Mouse (Mus musculus) liver, postnatal 0 days (tissue): ENCODE results near the gene Cyp27b1. TPM values are rescaled to one million over a fixed set of nuclear protein-coding genes. Genes with fewer than 3 reads are reported as not detected.

ENCODE experiments used
- ATAC-seq: fragments of 200-750 bp; cut with Nextera tagmentation; 2 replicates; pipeline ENCODE4 v1.8.0; 2017; ENCODE audit warnings: mild to moderate bottlenecking, moderate library complexity
- DNase-seq: peaks from one replicate; pipeline ENCODE4 v3.0.0-alpha.2; 2016
- H3K27ac ChIP-seq: fragments of 300-500 bp; sonication (generic); 2 replicates; pipeline ENCODE4 v1.5.1; 2014; ENCODE audit warnings: antibody characterized with exemption, moderate library complexity, mild to moderate bottlenecking, low read depth
- H3K27me3 ChIP-seq: fragments of 300-500 bp; sonication (generic); 2 replicates; pipeline ENCODE4 v1.6.1; 2014; ENCODE audit warnings: low read length, control low read depth, mixed read lengths; ENCODE audit not compliant: insufficient read depth
- H3K36me3 ChIP-seq: fragments of 300-500 bp; sonication (generic); replicated peaks from 2 replicates; pipeline ENCODE4 v1.6.1; 2014; ENCODE audit warnings: mild to moderate bottlenecking, control low read depth, low read length, moderate library complexity, mixed read lengths; ENCODE audit not compliant: insufficient read depth
- H3K4me1 ChIP-seq: fragments of 300-500 bp; sonication (generic); 2 replicates; pipeline ENCODE4 v1.6.1; 2014; ENCODE audit warnings: antibody characterized with exemption, mild to moderate bottlenecking, control low read depth; ENCODE audit not compliant: insufficient read depth
- H3K4me2 ChIP-seq: fragments of 300-500 bp; sonication (generic); 2 replicates; pipeline ENCODE4 v1.6.1; 2014; ENCODE audit warnings: low read depth, mild to moderate bottlenecking, low read length, moderate library complexity, mixed read lengths
- H3K4me3 ChIP-seq: fragments of 300-500 bp; sonication (generic); 2 replicates; pipeline ENCODE4 v1.5.1; 2014; ENCODE audit warnings: low read depth, low read length
- H3K9ac ChIP-seq: fragments of 300-500 bp; sonication (generic); replicated peaks from 2 replicates; pipeline ENCODE4 v1.6.1; 2014; ENCODE audit warnings: mild to moderate bottlenecking, moderate library complexity
- H3K9me3 ChIP-seq: fragments of 300-500 bp; sonication (generic); 2 replicates; pipeline ENCODE4 v1.6.1; 2016; ENCODE audit warnings: mild to moderate bottlenecking, control low read depth, low read length, mixed read lengths
- CTCF ChIP-seq: sonication (generic); IDR thresholded peaks from 2 replicates; pipeline ENCODE4 v1.5.1; 2016; ENCODE audit warnings: antibody characterized with exemption, low read depth
- EP300 ChIP-seq: IDR thresholded peaks from 2 replicates; pipeline ENCODE4 v1.6.1; 2016; ENCODE audit warnings: antibody characterized with exemption, low read depth, mild to moderate bottlenecking
- WGBS: fragments of 180-500 bp; shearing (Covaris S2); extraction: QIAGEN DNeasy Blood & Tissue Kit; methylation state at CpG from one replicate; pipeline ENCODE4 v1.1.7; 2014; ENCODE audit not compliant: insufficient replicate concordance; 5-methylcytosine and 5-hydroxymethylcytosine counted together
- polyA plus RNA-seq: library from polyadenylated mRNA; unstranded; fragments of >200 nt; fragmentation: Nextera tagmentation; extraction: Ambion mirVana; gene quantifications from 2 replicates; pipeline ENCODE4 v1.2.1, GENCODE M21; 2015

The Cyp27b1 gene
- polyA plus RNA-seq, 1 experiment from 2014 or later = not detected

DNA sequence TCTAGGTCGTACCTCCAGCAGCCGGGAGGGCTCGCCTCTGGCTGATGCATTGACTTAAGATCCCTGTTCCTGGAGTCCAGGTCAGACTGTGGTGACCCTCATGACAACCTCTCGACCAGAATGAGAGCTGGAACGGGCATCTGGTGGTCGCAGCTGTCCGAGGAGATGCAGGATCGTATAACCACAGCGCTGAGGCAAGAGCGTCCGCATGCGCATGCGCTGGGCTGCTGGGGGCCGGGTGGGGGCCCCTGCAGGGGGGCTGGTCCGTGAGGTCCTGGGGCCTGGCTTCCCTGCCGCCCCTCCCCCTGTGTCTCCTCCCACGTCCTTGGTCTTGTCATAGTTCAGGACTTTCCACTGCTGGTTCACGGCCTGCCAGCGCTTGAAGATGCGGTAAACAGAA lies 8.4 kb downstream of the Cyp27b1 start:
- TF ChIP-seq EP300 (no peak), CTCF (no peak)
- H3K36me3 ChIP-seq = no peaks in the 10 kb centered on the region
- DNase-seq (no peak), ATAC-seq (no peak)
- no peak overlapping the region for H3K27ac ChIP-seq
- H3K27me3 ChIP-seq = peaks cover 49% of the 10 kb centered on the region
- no peaks in the 10 kb centered on the region for H3K9me3 ChIP-seq
- H3K4me3 ChIP-seq = no peak overlapping the region
- peaks cover 13% of the 10 kb centered on the region; the same call in 1 of the 2 replicates for H3K4me1 ChIP-seq
- 86% methylated on average over 20 of the region's 20 CpGs for WGBS
- H3K4me2 ChIP-seq = no peak overlapping the region
- H3K9ac ChIP-seq = no peak overlapping the region

DNA sequence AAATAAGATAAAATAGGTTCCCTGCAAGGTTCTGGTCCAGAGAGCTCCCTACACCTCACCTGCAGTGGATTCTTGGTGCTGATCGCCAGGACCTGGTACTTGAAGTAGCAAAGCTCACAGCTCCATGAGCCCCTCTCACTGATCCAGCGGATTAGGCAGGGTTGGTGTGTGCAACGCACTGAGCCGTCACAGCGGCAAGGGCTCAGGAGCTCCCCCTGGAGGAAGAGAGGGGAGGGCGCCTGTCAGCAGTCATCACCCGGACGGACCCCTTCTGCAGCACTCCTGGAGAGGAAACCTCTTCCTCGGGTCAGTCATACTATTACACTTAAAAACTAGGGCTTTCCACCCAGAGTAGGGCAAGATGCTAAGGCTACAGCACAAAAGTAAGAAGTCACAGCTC lies 10.1 kb downstream of the Cyp27b1 start:
- DNase-seq = peak; percentile 82
- no peak overlapping the region for H3K4me2 ChIP-seq

DNA sequence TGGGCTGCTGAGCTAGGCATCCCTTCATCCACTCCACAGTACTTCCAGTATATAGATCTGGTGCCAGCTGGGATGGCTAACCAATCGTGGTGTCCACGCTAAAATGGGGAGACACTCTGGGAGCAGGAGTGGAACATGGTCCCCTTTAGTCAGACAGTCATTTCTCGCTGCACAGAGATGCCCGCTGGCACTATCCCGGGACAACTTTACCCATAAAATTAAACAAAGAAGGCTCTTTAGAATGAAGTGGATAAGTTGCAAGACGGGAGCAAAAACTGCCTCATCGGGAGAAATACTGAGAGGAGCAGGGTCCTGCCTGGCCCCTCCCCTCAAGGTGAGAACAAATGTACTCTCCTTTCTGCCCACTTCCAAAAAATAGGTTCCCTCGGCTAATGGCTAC lies 10.7 kb downstream of the Cyp27b1 start:
- H3K9ac ChIP-seq = peak overlapping the region; percentile 54; the same call in 1 of the 2 replicates
- no peak for ATAC-seq
- H3K27me3 ChIP-seq = peaks cover 46% of the 10 kb centered on the region
- TF ChIP-seq EP300 (no peak), CTCF (no peak)
- H3K4me1 ChIP-seq = peaks cover 20% of the 10 kb centered on the region
- peak overlapping the region; percentile 98; the same call in 1 of the 2 replicates for H3K4me2 ChIP-seq
- H3K36me3 ChIP-seq = no peaks in the 10 kb centered on the region
- DNase-seq = no peak
- no peak overlapping the region for H3K27ac ChIP-seq
- peak overlapping the region; percentile 67; the same call in 1 of the 2 replicates for H3K4me3 ChIP-seq
- no peaks in the 10 kb centered on the region for H3K9me3 ChIP-seq
- WGBS = 10% methylated on average over 8 of the region's 8 CpGs

More for the DNA sequence above, 10.1 kb downstream of the Cyp27b1 start:
- Histone ChIP-seq H3K4me3 (no peak overlapping the region), H3K27me3 (peaks cover 48% of the 10 kb centered on the region), H3K9me3 (no peaks in the 10 kb centered on the region), H3K9ac (no peak overlapping the region), H3K27ac (no peak overlapping the region), H3K36me3 (no peaks in the 10 kb centered on the region), H3K4me1 (peaks cover 20% of the 10 kb centered on the region)
- ATAC-seq = peak; percentile 37; the same call in 1 of the 2 replicates
- 5% methylated on average over 9 of the region's 9 CpGs for WGBS
- TF ChIP-seq EP300 (no peak), CTCF (peak; percentile 96)

DNA sequence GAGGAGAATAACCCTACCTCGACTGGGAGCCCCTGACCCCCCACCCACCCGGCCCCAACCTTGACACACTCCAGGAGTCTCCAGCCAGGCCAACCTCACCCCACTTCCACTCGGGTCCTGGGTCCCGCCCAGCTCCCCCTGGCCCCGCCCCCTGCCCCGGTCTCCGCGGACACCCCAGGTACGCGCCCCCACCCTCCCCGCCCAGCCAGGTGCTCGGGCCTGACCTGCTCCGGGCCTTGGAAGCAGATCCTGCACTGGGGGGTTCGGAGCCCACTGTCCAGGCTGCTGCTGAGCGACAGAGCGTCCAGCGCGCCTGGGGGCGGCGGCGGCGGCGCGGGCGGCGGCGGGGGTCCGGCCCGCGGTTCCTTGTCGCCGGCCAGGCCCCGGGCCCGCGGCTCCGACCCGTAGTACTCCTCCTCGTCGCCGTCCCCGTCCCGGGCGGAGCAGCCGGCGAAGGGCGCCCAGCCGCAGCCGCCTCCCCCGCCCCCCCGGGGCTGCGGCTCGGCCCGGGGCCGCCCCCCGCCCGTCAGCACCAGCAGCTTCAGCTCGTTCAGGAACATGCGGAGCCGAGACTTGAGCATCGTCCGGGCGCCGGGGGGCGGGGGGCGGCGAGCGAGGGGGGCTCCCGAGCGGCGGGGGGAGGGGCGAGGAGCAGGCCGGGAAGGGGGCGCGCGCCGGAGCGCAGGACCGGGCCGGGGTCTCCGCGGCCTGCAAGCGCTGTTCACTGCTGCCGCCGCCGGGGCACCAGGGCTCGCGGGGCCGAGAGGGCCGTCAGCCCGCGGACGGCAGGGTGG lies 11.3 kb downstream of the Cyp27b1 start:
- TF ChIP-seq EP300 = no peak
- peaks cover 23% of the 10 kb centered on the region for H3K4me1 ChIP-seq
- WGBS = 3% methylated on average over 12 of the region's 92 CpGs
- no peak overlapping the region for H3K27ac ChIP-seq
- H3K4me2 ChIP-seq = peak overlapping the region; percentile 98
- H3K9me3 ChIP-seq = no peaks in the 10 kb centered on the region
- H3K36me3 ChIP-seq = no peaks in the 10 kb centered on the region
- DNase-seq = peak; percentile 39
- H3K4me3 ChIP-seq = peak overlapping the region; percentile 67
- peaks cover 45% of the 10 kb centered on the region for H3K27me3 ChIP-seq
- ATAC-seq = no peak
- H3K9ac ChIP-seq = peak overlapping the region; percentile 54

DNA sequence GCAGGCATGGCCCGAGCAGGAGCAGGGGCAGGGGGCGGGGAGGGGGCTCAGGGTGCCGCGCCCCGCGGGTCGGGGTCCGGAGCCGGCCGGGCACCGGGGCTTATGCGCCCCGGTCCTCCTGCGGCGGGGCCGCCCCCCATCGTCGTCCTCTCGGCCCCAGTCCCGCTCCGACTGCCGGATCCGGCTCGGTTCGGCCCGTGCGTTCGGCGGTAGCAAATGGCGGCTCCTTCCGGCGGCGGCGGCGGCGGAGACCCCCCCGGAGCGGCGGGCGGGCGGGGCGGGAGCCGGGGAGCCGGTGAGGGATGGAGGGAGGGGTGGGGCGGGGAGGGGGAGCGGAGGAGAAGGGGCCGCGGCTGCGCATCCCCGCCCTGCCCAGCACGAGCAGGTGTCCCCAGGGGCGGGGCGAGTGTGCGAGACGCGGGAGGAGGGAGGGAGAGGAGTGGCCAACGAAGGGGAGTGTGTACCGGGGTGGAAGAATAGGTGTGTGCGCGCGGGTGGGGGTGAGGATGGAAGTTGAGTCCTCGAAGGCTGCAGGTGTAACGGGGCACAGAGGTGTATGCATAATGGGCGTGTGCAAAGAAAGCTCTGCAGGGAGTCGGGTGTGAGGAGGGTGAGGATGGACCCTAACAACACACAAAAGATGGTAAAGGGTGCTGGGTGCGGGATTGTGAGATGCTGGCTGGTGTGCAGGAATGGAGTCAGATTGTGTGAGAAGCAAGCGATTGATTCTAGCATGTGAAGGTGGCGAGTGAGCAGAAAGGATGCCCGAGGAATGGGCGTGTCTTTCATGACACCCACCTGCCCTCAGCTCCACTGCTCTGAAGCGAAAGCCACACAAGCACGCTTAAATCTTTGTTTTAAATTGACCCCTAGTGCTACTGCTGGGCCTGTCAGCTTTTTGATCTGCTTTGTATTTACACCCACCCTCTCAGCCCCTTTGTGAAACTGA lies 12.2 kb downstream of the Cyp27b1 start, which contains the start of gene March9:
TSS of gene March9 (minus strand) at position 217 of the 949 bp plus-strand sequence.
- H3K9ac ChIP-seq = peak within 1 kb of the TSS; percentile 54
- no peak within 1 kb of the TSS for H3K27ac ChIP-seq
- H3K4me2 ChIP-seq = peak within 1 kb of the TSS; percentile 98
- H3K9me3 ChIP-seq = no peaks in the 10 kb centered on the region
- TF ChIP-seq CTCF (no peak), EP300 (no peak)
- H3K27me3 ChIP-seq = peaks cover 39% of the 10 kb centered on the region
- DNase-seq (peak; percentile 70), ATAC-seq (no peak)
- WGBS = 3% methylated on average over 38 of the region's 72 CpGs
- H3K4me3 ChIP-seq = peak within 1 kb of the TSS; percentile 67
- peaks cover 1% of the 10 kb centered on the region; the same call in 1 of the 2 replicates for H3K36me3 ChIP-seq
- peaks cover 28% of the 10 kb centered on the region for H3K4me1 ChIP-seq

DNA sequence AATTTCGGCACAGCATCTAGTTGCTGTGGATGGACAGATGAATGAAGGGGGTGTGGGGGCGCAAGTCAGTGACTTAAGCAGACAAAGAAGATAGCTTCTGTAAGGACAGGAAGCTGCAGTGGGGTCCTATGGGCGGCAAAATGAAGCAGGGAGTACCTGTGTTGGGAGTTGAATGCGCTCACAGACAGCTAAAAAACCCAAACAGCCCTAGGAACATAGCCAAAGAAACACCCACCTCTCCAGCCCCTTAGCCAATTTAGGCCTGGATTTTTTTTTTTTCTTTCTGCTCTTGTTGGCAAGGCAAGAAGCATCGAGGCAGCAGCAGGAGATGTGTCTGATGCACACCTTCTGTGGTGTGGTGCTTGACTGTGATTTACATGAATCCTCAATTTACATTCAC lies 13.0 kb downstream of the Cyp27b1 start:
- TF ChIP-seq CTCF = no peak
- no peak for TF ChIP-seq EP300
- Histone ChIP-seq H3K27ac (no peak overlapping the region), H3K27me3 (peaks cover 38% of the 10 kb centered on the region), H3K4me2 (no peak overlapping the region), H3K4me3 (no peak overlapping the region), H3K36me3 (peaks cover 9% of the 10 kb centered on the region), H3K9me3 (no peaks in the 10 kb centered on the region), H3K4me1 (peaks cover 28% of the 10 kb centered on the region), H3K9ac (no peak overlapping the region)
- ATAC-seq = no peak
- no peak for DNase-seq
- 60% methylated on average over 5 of the region's 5 CpGs for WGBS
